Mouse (Mus musculus): ENCODE results near the gene Slc26a5. TPM values are rescaled to one million over a fixed set of nuclear protein-coding genes. Genes with fewer than 3 reads are reported as not detected.

Slc26a5 gene
- polyA plus RNA-seq, 1 experiment from 2014 or later = not detected

- Histone ChIP-seq H3K27ac (ENCODE audit: low read depth, low read length) (no peak overlapping the region), H3K4me2 (replicated peaks; ENCODE audit: low read depth, low read length) (no peak overlapping the region), H3K9me3 (ENCODE audit: control insufficient read depth, low read length) (no peaks in the 10 kb centered on the region), H3K4me1 (replicated peaks; ENCODE audit: control insufficient read depth, insufficient read depth, low read length) (no peaks in the 10 kb centered on the region), H3K4me3 (ENCODE audit: low read depth, low read length) (no peak overlapping the region), H3K36me3 (ENCODE audit: control insufficient read depth, insufficient read depth, low read length) (0 out of 2 replicates have a peak, but pooled peaks cover 1% of the 10 kb centered on the region), H3K9ac (ENCODE audit: low read depth, low read length) (no peak overlapping the region), H3K27me3 (ENCODE audit: control insufficient read depth, insufficient read depth, low read length) (no peaks in the 10 kb centered on the region)
- ATAC-seq (ENCODE audit: low FRiP score) (no peak), DNase-seq (ENCODE audit: low spot score) (no peak)
Observed at GRCm38 (mm10) chr5:21792166-21792565, 73.2 kb downstream of the Slc26a5 start.

DNA sequence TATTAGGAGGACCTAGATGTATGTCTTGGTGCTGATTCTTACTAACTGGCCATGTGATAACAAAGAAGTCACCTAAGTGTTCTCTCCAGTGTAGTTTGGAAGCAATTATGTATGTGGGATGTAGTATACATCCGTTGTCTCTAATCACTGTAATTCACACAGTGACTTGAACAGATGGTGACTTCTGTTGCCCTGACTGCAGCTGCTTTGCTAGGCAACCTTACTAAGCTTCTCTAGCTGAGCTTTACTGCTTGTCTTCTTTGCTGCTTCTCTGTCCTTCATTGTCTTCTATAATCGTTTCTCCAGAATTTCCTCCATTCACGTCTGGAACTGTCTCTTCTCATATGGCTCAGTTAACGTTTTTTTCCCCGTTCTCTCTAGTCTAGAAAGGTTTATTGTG, 76.3 kb downstream of the Slc26a5 start:
- 82% methylated on average over 5 of the region's 5 CpGs for WGBS
- Histone ChIP-seq H3K36me3 (ENCODE audit: control insufficient read depth, insufficient read depth, low read length) (no peaks in the 10 kb centered on the region), H3K9me3 (ENCODE audit: control insufficient read depth, low read length) (no peaks in the 10 kb centered on the region), H3K27me3 (ENCODE audit: control insufficient read depth, insufficient read depth, low read length) (no peaks in the 10 kb centered on the region), H3K4me2 (replicated peaks; ENCODE audit: low read depth, low read length) (no peak overlapping the region), H3K4me3 (ENCODE audit: low read depth, low read length) (no peak overlapping the region), H3K4me1 (replicated peaks; ENCODE audit: control insufficient read depth, insufficient read depth, low read length) (no peaks in the 10 kb centered on the region), H3K9ac (ENCODE audit: low read depth, low read length) (no peak overlapping the region), H3K27ac (ENCODE audit: low read depth, low read length) (no peak overlapping the region)
- DNase-seq (ENCODE audit: low spot score) = no peak
- ATAC-seq (ENCODE audit: low FRiP score) = no peak

- no peaks in the 10 kb centered on the region for H3K4me1 ChIP-seq (replicated peaks; ENCODE audit: control insufficient read depth, insufficient read depth, low read length)
- H3K9ac ChIP-seq (ENCODE audit: low read depth, low read length) = peak overlapping the region; percentile 93
- H3K4me3 ChIP-seq (ENCODE audit: low read depth, low read length) = peak overlapping the region; percentile 94
- H3K27me3 ChIP-seq (ENCODE audit: control insufficient read depth, insufficient read depth, low read length) = no peaks in the 10 kb centered on the region
- DNase-seq (ENCODE audit: low spot score) (no peak), ATAC-seq (ENCODE audit: low FRiP score) (no peak)
- H3K36me3 ChIP-seq (ENCODE audit: control insufficient read depth, insufficient read depth, low read length) = no peaks in the 10 kb centered on the region
- 39% methylated on average over 11 of the region's 11 CpGs for WGBS
- H3K27ac ChIP-seq (ENCODE audit: low read depth, low read length) = no peak overlapping the region
- H3K4me2 ChIP-seq (replicated peaks; ENCODE audit: low read depth, low read length) = peak overlapping the region; percentile 45
- H3K9me3 ChIP-seq (ENCODE audit: control insufficient read depth, low read length) = no peaks in the 10 kb centered on the region
Observed at GRCm38 (mm10) chr5:21787186-21788105, 78.0 kb downstream of the Slc26a5 start.

DNA sequence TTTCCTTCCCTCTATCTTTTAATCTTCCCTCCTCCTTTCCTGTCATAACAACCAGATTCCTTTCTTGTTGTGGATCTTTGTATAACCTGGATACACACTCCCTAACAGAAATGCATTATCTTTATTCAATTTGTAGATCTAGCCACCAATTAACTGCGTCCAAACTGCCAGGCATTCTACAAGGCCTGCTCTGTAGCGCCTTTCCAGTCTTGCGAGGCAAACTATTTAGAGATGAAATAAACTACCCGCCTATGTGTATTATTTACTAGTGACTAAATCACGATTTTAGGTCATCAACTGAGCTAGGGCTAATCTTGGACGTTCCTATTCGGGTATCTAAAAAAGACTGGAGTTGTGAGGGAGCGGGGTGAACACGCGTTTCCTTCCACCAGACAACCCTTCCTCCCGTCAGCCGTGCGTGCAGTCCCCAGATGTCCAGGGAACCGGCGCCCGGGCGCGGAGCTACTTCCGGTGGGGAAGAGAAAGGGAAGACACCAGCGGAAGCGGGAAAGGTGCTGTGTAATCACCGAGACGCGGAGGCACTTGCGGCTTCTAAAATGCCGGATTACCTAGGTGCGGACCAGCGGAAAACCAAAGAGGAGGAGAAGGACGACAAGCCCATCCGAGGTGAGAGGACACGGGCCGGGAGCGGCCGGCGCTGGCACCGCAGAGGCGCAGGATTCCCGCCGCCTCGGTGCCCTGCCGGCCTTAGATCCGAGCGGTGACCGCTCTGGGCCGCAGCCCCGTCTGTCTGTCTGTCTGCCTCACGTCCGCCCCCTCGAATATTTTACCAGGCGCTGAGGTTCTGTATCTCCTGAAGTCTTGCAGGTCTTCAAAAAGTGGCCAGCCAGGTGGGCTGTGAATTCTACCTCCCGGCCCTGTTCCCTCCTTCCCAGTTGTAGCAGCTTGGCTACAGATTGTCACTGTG, 78.9 kb downstream of the Slc26a5 start:
- Histone ChIP-seq H3K9ac (ENCODE audit: low read depth, low read length) (peak overlapping the region; percentile 93), H3K4me3 (ENCODE audit: low read depth, low read length) (peak overlapping the region; percentile 94), H3K27ac (ENCODE audit: low read depth, low read length) (peak overlapping the region; percentile 70), H3K4me1 (replicated peaks; ENCODE audit: control insufficient read depth, insufficient read depth, low read length) (no peaks in the 10 kb centered on the region), H3K9me3 (ENCODE audit: control insufficient read depth, low read length) (no peaks in the 10 kb centered on the region), H3K27me3 (ENCODE audit: control insufficient read depth, insufficient read depth, low read length) (no peaks in the 10 kb centered on the region), H3K4me2 (replicated peaks; ENCODE audit: low read depth, low read length) (peak overlapping the region; percentile 45), H3K36me3 (ENCODE audit: control insufficient read depth, insufficient read depth, low read length) (0 out of 2 replicates have a peak, but pooled peaks cover 2% of the 10 kb centered on the region)
- DNase-seq (ENCODE audit: low spot score) (peak; percentile 95), ATAC-seq (ENCODE audit: low FRiP score) (peak; percentile 81)
- WGBS = 3% methylated on average over 50 of the region's 51 CpGs

- no peak for DNase-seq (ENCODE audit: low spot score)
- no peak overlapping the region for H3K9ac ChIP-seq (ENCODE audit: low read depth, low read length)
- 82% methylated on average over 6 of the region's 7 CpGs for WGBS
- peak overlapping the region; percentile 70; the same call in 1 of the 2 replicates for H3K27ac ChIP-seq (ENCODE audit: low read depth, low read length)
- H3K4me3 ChIP-seq (ENCODE audit: low read depth, low read length) = no peak overlapping the region
- H3K27me3 ChIP-seq (ENCODE audit: control insufficient read depth, insufficient read depth, low read length) = no peaks in the 10 kb centered on the region
- H3K4me2 ChIP-seq (replicated peaks; ENCODE audit: low read depth, low read length) = no peak overlapping the region
- H3K9me3 ChIP-seq (ENCODE audit: control insufficient read depth, low read length) = no peaks in the 10 kb centered on the region
- no peak for ATAC-seq (ENCODE audit: low FRiP score)
- H3K4me1 ChIP-seq (replicated peaks; ENCODE audit: control insufficient read depth, insufficient read depth, low read length) = no peaks in the 10 kb centered on the region
- 0 out of 2 replicates have a peak, but pooled peaks cover 2% of the 10 kb centered on the region for H3K36me3 ChIP-seq (ENCODE audit: control insufficient read depth, insufficient read depth, low read length)
Observed at GRCm38 (mm10) chr5:21785776-21786175, 79.6 kb downstream of the Slc26a5 start.

- Histone ChIP-seq H3K9ac (ENCODE audit: low read depth, low read length) (peak within 1 kb of the TSS; percentile 89), H3K27ac (ENCODE audit: low read depth, low read length) (peak within 1 kb of the TSS; percentile 79), H3K9me3 (ENCODE audit: control insufficient read depth, low read length) (no peaks in the 10 kb centered on the region), H3K4me3 (ENCODE audit: low read depth, low read length) (peak within 1 kb of the TSS; percentile 94), H3K36me3 (ENCODE audit: control insufficient read depth, insufficient read depth, low read length) (0 out of 2 replicates have a peak, but pooled peaks cover 2% of the 10 kb centered on the region), H3K27me3 (ENCODE audit: control insufficient read depth, insufficient read depth, low read length) (no peaks in the 10 kb centered on the region), H3K4me2 (replicated peaks; ENCODE audit: low read depth, low read length) (peak within 1 kb of the TSS; percentile 92), H3K4me1 (replicated peaks; ENCODE audit: control insufficient read depth, insufficient read depth, low read length) (no peaks in the 10 kb centered on the region)
- under 1% methylated on average over 37 of the region's 37 CpGs for WGBS
- DNase-seq (ENCODE audit: low spot score) (peak; percentile 94), ATAC-seq (ENCODE audit: low FRiP score) (peak; percentile 96)
Observed at GRCm38 (mm10) chr5:21785053-21785452, 80.4 kb downstream of the Slc26a5 start, which contains the start of the genes Dnajc2 and Psmc2. TSS of gene Dnajc2 (minus strand) at chr5:21785251. TSS of gene Psmc2 (plus strand) at chr5:21785283.

DNA sequence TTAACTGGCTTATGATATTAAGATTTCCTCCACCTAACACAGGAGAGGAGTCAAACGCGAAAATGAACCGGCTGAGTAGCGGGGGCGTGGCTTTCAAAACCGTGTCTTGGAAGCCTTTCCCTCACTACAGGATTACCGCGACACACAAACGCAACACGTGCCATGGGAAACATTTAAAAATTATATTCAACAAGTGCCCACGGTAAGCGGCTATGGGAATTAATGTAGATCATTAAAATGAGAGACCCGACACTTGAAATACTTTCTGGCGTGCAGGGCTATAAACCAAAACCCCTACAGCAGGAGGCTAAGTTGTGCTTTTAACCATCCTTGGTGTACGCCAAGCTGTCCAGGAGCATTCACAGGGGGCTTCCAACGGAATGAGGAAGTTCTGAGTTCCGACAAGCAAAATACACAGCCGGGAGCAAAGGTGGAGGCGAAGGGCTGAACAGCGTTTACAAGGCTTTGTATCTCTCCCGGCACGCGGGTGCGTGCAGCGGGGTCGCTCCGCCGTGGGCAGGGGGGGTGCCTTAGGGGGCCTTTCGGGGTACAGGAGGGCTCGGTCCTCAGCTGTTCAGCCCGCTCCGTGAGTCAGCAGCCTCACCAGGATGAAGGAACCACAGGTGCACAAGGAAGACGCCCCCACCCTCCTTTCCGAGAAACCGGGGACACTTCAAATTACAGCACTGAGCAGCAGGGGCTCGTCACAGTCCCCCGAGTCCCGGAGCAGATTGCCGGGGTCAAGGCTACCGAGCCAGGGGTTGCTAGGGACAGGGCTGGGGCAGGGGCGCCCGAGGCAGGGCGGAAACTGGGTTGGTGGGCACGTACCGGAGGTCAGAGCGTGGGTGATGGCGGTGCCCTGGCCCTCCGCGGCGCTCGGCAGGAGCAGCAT, 81.0 kb downstream of the Slc26a5 start:
- under 1% methylated on average over 51 of the region's 51 CpGs for WGBS
- peak; percentile 37 for DNase-seq (ENCODE audit: low spot score)

More for the DNA sequence above, 81.0 kb downstream of the Slc26a5 start:
- H3K4me3 ChIP-seq (ENCODE audit: low read depth, low read length) = peak overlapping the region; percentile 92
- peak overlapping the region; percentile 92 for H3K4me2 ChIP-seq (replicated peaks; ENCODE audit: low read depth, low read length)
- H3K9me3 ChIP-seq (ENCODE audit: control insufficient read depth, low read length) = no peaks in the 10 kb centered on the region
- no peaks in the 10 kb centered on the region for H3K27me3 ChIP-seq (ENCODE audit: control insufficient read depth, insufficient read depth, low read length)
- H3K4me1 ChIP-seq (replicated peaks; ENCODE audit: control insufficient read depth, insufficient read depth, low read length) = no peaks in the 10 kb centered on the region
- peak overlapping the region; percentile 79 for H3K27ac ChIP-seq (ENCODE audit: low read depth, low read length)
- ATAC-seq (ENCODE audit: low FRiP score) = peak; percentile 85
- H3K36me3 ChIP-seq (ENCODE audit: control insufficient read depth, insufficient read depth, low read length) = 0 out of 2 replicates have a peak, but pooled peaks cover 2% of the 10 kb centered on the region
- H3K9ac ChIP-seq (ENCODE audit: low read depth, low read length) = peak overlapping the region; percentile 89

All from hindbrain, embryonic 11.5 days (tissue).